Mouse (Mus musculus) E14TG2a.4 (cell line): ENCODE data around the gene Gys1.

ENCODE experiments used
- CTCF ChIP-seq: conservative IDR thresholded peaks from 2 replicates; pipeline ENCODE4 v1.5.1; 2014; ENCODE audit warnings: low read length
- POU5F1 ChIP-seq: IDR thresholded peaks from 2 replicates; pipeline ENCODE4 v1.6.1; 2014; ENCODE audit warnings: low read length, borderline replicate concordance

GRCm38 (mm10) chr7:45386077-45386476 is 48.6 kb upstream of the Gys1 start:
- TF ChIP-seq CTCF (no peak), POU5F1 (no peak)
